Mouse (Mus musculus) 3134 (cell line): ENCODE data around the gene Glycam1.
A peak's percentile ranks its signal among the peaks of the same experiment; 100 is the strongest.
"Not testable (repeated sequence)": the region's sequence is repeated elsewhere in the genome, so short reads cannot be mapped to it uniquely, and the experiment has no call there.

ENCODE experiments used
- DNase-seq: peaks from one replicate; pipeline ENCODE4 v3.0.0-alpha.2; 2011; ENCODE audit warnings: low spot score; ENCODE audit not compliant: insufficient read length; ENCODE audit errors: extremely low read depth

The Glycam1 gene

GRCm38 (mm10) chr15:103564981-103565380, at the start of gene Glycam1:
TSS of gene Glycam1 (minus strand) at chr15:103565081.
- no peak for DNase-seq

GRCm38 (mm10) chr15:103604481-103604880, 39.6 kb upstream of the Glycam1 start:
- no peak for DNase-seq

- DNase-seq = no peak
Observed at GRCm38 (mm10) chr15:103590779-103591178, 25.9 kb upstream of the Glycam1 start.

GRCm38 (mm10) chr15:103587752-103588151, 22.9 kb upstream of the Glycam1 start:
- DNase-seq = not testable (repeated sequence)

GRCm38 (mm10) chr15:103585876-103586275, 21.0 kb upstream of the Glycam1 start:
- DNase-seq = no peak

GRCm38 (mm10) chr15:103552096-103552690, 12.7 kb downstream of the Glycam1 start:
- peak; percentile 6 for DNase-seq

- DNase-seq = no peak
Observed at GRCm38 (mm10) chr15:103551053-103551452, 13.8 kb downstream of the Glycam1 start.

- DNase-seq = no peak
Observed at GRCm38 (mm10) chr15:103549475-103549874, 15.4 kb downstream of the Glycam1 start.

- DNase-seq = no peak
Observed at GRCm38 (mm10) chr15:103547983-103548382, 16.9 kb downstream of the Glycam1 start.

GRCm38 (mm10) chr15:103542526-103542925, 22.4 kb downstream of the Glycam1 start:
- DNase-seq = no peak

- no peak for DNase-seq
Observed at GRCm38 (mm10) chr15:103540646-103541045, 24.2 kb downstream of the Glycam1 start.

GRCm38 (mm10) chr15:103539259-103539658, 25.6 kb downstream of the Glycam1 start:
- DNase-seq = no peak

- DNase-seq = no peak
Observed at GRCm38 (mm10) chr15:103537822-103538213, 27.1 kb downstream of the Glycam1 start, which contains the start of gene Ppp1r1a. TSS of gene Ppp1r1a (minus strand) at chr15:103538003.

- DNase-seq = no peak
Observed at GRCm38 (mm10) chr15:103537011-103537821, 27.7 kb downstream of the Glycam1 start.

GRCm38 (mm10) chr15:103536456-103536855, 28.4 kb downstream of the Glycam1 start:
- DNase-seq = no peak

GRCm38 (mm10) chr15:103535786-103536185, 29.1 kb downstream of the Glycam1 start:
- DNase-seq = no peak

- no peak for DNase-seq
Observed at GRCm38 (mm10) chr15:103535030-103535429, 29.9 kb downstream of the Glycam1 start.

- no peak for DNase-seq
Observed at GRCm38 (mm10) chr15:103534054-103534620, 30.7 kb downstream of the Glycam1 start.

GRCm38 (mm10) chr15:103530372-103530771, 34.5 kb downstream of the Glycam1 start:
- no peak for DNase-seq

GRCm38 (mm10) chr15:103523156-103523555, 41.7 kb downstream of the Glycam1 start:
- DNase-seq = no peak

GRCm38 (mm10) chr15:103522458-103523099, 42.3 kb downstream of the Glycam1 start:
- no peak for DNase-seq
